Mouse (Mus musculus) stomach, postnatal 0 days (tissue): ENCODE data around the gene Pkd1l2. TPM values are rescaled to one million over a fixed set of nuclear protein-coding genes. Genes with fewer than 3 reads are reported as not detected.

ENCODE experiments used
- ATAC-seq: fragments of 200-750 bp; cut with Nextera tagmentation; 2 replicates; pipeline ENCODE4 v1.8.0; 2017; ENCODE audit not compliant: low FRiP score, low TSS enrichment
- DNase-seq: peaks from one replicate; pipeline ENCODE4 v3.0.0-alpha.2; 2016; ENCODE audit warnings: low spot score
- H3K27ac ChIP-seq: fragments of 300-500 bp; sonication (generic); replicated peaks from 2 replicates; pipeline ENCODE4 v1.5.1; 2014; ENCODE audit warnings: mild to moderate bottlenecking, control low read depth
- H3K27me3 ChIP-seq: fragments of 300-500 bp; sonication (generic); 2 replicates; pipeline ENCODE4 v1.6.1; 2014; ENCODE audit warnings: low read length; ENCODE audit not compliant: control insufficient read depth, insufficient read depth
- H3K36me3 ChIP-seq: fragments of 300-500 bp; sonication (generic); 2 replicates; pipeline ENCODE4 v1.6.1; 2014; ENCODE audit warnings: low read length, mixed read lengths; ENCODE audit not compliant: control insufficient read depth, insufficient read depth
- H3K4me1 ChIP-seq: fragments of 300-500 bp; sonication (generic); replicated peaks from 2 replicates; pipeline ENCODE4 v1.6.1; 2014; ENCODE audit warnings: antibody characterized with exemption; ENCODE audit not compliant: control insufficient read depth, insufficient read depth
- H3K4me2 ChIP-seq: fragments of 300-500 bp; sonication (generic); replicated peaks from 2 replicates; pipeline ENCODE4 v1.6.1; 2014; ENCODE audit warnings: low read depth, mild to moderate bottlenecking, control low read depth, moderate library complexity
- H3K4me3 ChIP-seq: fragments of 300-500 bp; sonication (generic); 2 replicates; pipeline ENCODE4 v1.5.1; 2014; ENCODE audit warnings: low read depth, low read length, control low read depth
- H3K9ac ChIP-seq: fragments of 300-500 bp; sonication (generic); 2 replicates; pipeline ENCODE4 v1.6.1; 2014; ENCODE audit warnings: mild to moderate bottlenecking, low read length, control low read depth, mixed read lengths
- H3K9me3 ChIP-seq: fragments of 300-500 bp; sonication (generic); 2 replicates; pipeline ENCODE4 v1.6.1; 2016; ENCODE audit warnings: low read length; ENCODE audit not compliant: control insufficient read depth
- CTCF ChIP-seq: IDR thresholded peaks from 2 replicates; pipeline ENCODE4 v1.5.1; 2016; ENCODE audit warnings: antibody characterized with exemption, low read depth, mild to moderate bottlenecking, moderate library complexity
- EP300 ChIP-seq: optimal IDR thresholded peaks from 2 replicates; pipeline ENCODE3; 2016; ENCODE audit warnings: antibody characterized with exemption
- WGBS: fragments of 180-500 bp; shearing (Covaris S2); extraction: QIAGEN DNeasy Blood & Tissue Kit; methylation state at CpG from one replicate; pipeline ENCODE4 v1.1.7; 2014; 5-methylcytosine and 5-hydroxymethylcytosine counted together
- polyA plus RNA-seq: library from polyadenylated mRNA; unstranded; fragments of >200 nt; fragmentation: Nextera tagmentation; extraction: Ambion mirVana; gene quantifications from 2 replicates; pipeline ENCODE4 v1.2.1, GENCODE M21; 2015

Pkd1l2 gene
- polyA plus RNA-seq, 1 experiment from 2014 or later, result not detected

DNA sequence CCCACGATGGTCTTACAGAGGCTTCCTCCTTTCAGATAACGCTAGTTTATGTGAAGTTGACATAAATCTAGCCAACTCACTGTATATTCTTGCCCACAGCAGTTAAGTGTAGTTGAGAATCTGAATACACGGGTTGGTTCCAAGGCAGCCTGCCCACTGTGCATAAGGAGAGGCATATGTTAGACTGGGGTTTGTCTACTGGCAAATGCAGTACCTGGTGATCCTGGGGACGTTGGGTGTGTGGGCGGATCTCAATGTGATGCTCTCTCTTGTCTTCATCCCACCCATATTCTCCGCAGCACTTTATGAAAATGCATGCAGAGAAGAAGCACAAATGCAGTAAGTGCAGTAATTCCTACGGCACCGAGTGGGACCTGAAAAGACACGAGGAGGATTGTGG lies 127.8 kb downstream of the Pkd1l2 start:
- H3K9ac ChIP-seq, result no peak overlapping the region
- ATAC-seq (no peak), DNase-seq (no peak)
- no peak overlapping the region for H3K27ac ChIP-seq
- no peak overlapping the region for H3K4me2 ChIP-seq
- no peak overlapping the region for H3K4me3 ChIP-seq
- H3K4me1 ChIP-seq, result no peaks in the 10 kb centered on the region
- no peaks in the 10 kb centered on the region for H3K27me3 ChIP-seq
- peaks cover 16% of the 10 kb centered on the region for H3K36me3 ChIP-seq
- TF ChIP-seq EP300 (no peak), CTCF (no peak)
- no peaks in the 10 kb centered on the region for H3K9me3 ChIP-seq
- WGBS, result 93% methylated on average over 9 of the region's 9 CpGs

DNA sequence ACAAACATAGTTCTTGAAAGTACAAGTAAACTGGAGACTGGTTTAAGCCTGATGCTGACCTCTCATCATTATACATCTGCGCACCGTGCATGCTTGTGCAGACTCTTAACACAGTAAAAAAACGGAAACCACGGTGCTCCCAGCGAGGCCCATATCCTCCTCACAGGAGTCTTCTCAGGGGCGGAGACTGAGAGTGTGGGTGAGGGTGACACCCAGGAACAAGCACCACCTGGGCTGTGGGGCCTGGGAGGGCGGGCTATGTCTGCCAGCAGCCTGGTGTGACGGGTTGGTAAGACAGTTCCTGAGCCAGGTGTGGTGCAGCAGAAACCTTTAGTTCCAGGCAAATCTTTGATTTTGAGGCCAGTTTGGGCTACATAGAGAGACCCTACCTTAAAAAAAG lies 129.8 kb downstream of the Pkd1l2 start:
- no peaks in the 10 kb centered on the region for H3K4me1 ChIP-seq
- ATAC-seq (no peak), DNase-seq (no peak)
- WGBS, result 75% methylated on average over 8 of the region's 8 CpGs
- H3K4me3 ChIP-seq, result no peak overlapping the region
- no peak overlapping the region for H3K9ac ChIP-seq
- TF ChIP-seq CTCF (no peak), EP300 (no peak)
- H3K36me3 ChIP-seq, result peaks cover 10% of the 10 kb centered on the region
- H3K27ac ChIP-seq, result 0 out of 2 replicates have a peak overlapping the region, but pooled peaks have one; percentile 8
- no peak overlapping the region for H3K4me2 ChIP-seq
- no peaks in the 10 kb centered on the region for H3K27me3 ChIP-seq
- no peaks in the 10 kb centered on the region for H3K9me3 ChIP-seq

- ATAC-seq (peak; percentile 67), DNase-seq (peak; percentile 23)
- Histone ChIP-seq H3K36me3 (peaks cover 9% of the 10 kb centered on the region), H3K9me3 (no peaks in the 10 kb centered on the region), H3K27ac (0 out of 2 replicates have a peak overlapping the region, but pooled peaks have one; percentile 8), H3K27me3 (no peaks in the 10 kb centered on the region), H3K4me2 (no peak overlapping the region), H3K9ac (no peak overlapping the region), H3K4me1 (no peaks in the 10 kb centered on the region), H3K4me3 (no peak overlapping the region)
- 82% methylated on average over 2 of the region's 2 CpGs for WGBS
- TF ChIP-seq EP300 (no peak), CTCF (no peak)
These were observed 130.5 kb downstream of the Pkd1l2 start for GRCm38 (mm10) chr8:116951778-116952177.

DNA sequence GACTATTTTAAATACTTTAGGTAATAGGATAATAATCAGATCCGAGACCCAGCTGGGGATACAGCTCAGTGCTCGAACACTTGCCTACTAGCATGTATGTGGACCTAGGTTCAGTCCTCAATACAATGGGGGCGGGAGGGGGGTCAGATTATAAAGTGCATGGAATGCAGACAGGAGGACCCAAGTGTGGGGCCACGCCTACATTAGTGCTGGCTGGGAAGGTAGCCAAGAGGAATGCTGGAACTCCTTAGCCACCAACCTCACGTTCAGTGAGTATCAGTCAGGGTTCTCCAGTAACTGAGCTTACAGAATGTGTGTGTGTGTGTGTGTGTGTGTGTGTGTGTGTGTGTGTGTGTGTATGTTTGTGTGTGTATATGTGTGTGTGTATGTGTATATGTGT lies 130.9 kb downstream of the Pkd1l2 start:
- H3K27ac ChIP-seq, result no peak overlapping the region
- WGBS, result 31% methylated on average over 5 of the region's 5 CpGs
- TF ChIP-seq CTCF, result no peak
- no peak for TF ChIP-seq EP300
- H3K9ac ChIP-seq, result no peak overlapping the region
- H3K4me2 ChIP-seq, result no peak overlapping the region
- peak; percentile 68 for ATAC-seq
- no peak overlapping the region for H3K4me3 ChIP-seq
- no peaks in the 10 kb centered on the region for H3K27me3 ChIP-seq
- peak; percentile 65 for DNase-seq
- no peaks in the 10 kb centered on the region for H3K4me1 ChIP-seq
- H3K36me3 ChIP-seq, result peaks cover 9% of the 10 kb centered on the region
- H3K9me3 ChIP-seq, result no peaks in the 10 kb centered on the region

DNA sequence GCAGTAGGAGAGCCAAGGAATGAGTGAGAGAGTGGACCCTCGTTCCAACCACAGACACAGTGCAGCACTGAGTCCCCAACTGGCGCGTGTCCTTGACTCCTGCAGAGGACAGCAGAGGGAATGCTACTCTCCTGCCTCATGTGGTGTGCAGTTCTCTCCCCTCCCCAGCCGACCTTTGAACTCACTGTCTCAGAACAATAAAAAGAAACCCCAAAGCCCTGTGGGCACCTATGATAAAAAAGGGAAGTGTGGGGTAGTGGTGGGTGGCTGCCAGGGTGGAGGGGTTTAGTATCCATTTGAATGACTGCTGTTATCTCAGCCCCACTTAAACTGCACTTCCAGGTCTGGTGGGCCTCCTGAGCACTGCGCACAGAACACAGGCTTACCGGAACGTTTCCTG lies 134.7 kb downstream of the Pkd1l2 start:
- ATAC-seq, result no peak
- no peaks in the 10 kb centered on the region for H3K4me1 ChIP-seq
- 79% methylated on average over 7 of the region's 7 CpGs for WGBS
- H3K9me3 ChIP-seq, result no peaks in the 10 kb centered on the region
- no peak overlapping the region for H3K4me3 ChIP-seq
- H3K27me3 ChIP-seq, result no peaks in the 10 kb centered on the region
- no peak overlapping the region for H3K27ac ChIP-seq
- DNase-seq, result no peak
- no peak overlapping the region for H3K9ac ChIP-seq
- H3K36me3 ChIP-seq, result no peaks in the 10 kb centered on the region
- TF ChIP-seq EP300, result no peak
- no peak for TF ChIP-seq CTCF
- no peak overlapping the region for H3K4me2 ChIP-seq

DNA sequence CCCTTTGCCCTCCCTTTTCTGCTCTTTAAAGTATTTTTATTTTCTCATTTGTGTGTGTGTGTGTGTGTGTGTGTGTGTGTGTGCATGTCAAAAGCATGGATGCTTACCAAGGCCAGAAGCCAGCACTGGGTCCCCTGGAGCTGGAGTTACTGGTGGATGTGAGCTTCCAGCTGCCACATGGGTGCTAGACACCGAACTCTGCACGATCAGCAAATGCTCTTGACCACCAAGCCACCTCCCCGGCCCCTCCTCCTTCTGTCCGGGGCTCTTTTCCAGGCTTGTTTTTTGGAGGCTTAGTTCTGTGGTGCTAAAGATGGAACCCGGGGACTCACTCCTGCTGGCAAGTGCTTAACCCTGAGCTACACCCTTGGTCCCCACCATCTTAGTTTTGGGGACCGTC lies 135.4 kb downstream of the Pkd1l2 start:
- no peak overlapping the region for H3K27ac ChIP-seq
- H3K9ac ChIP-seq, result no peak overlapping the region
- H3K9me3 ChIP-seq, result no peaks in the 10 kb centered on the region
- no peaks in the 10 kb centered on the region for H3K4me1 ChIP-seq
- no peak overlapping the region for H3K4me3 ChIP-seq
- WGBS, result 82% methylated on average over 6 of the region's 6 CpGs
- no peak for ATAC-seq
- no peak for DNase-seq
- no peaks in the 10 kb centered on the region for H3K36me3 ChIP-seq
- H3K27me3 ChIP-seq, result no peaks in the 10 kb centered on the region
- H3K4me2 ChIP-seq, result no peak overlapping the region
- TF ChIP-seq EP300, result no peak
